Mouse (Mus musculus): ENCODE results near the gene Antxr2. TPM values are rescaled to one million over a fixed set of nuclear protein-coding genes. Genes with fewer than 3 reads are reported as not detected.

The Antxr2 gene
- total and polyA plus RNA-seq, 3 experiments = 4.3 to 5.0 TPM; not detected in 1

DNA sequence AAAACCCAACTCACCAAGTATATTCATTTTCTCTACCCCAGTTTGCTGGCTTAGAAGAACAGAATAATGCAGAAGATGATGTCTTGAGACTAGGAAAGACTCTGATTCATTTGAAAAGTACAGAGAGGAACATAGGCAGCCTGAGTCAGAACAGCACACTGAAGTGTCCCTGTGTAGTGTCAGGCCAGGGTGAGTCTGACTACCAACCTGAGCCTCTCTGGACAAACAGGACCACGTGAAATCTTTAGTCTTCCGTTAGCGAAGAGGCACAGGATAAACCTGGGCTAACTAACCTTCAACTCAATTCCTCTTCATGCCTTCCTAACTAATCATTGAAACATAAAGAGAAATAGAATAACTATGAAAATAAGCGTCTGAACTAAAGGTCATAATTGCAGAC lies 9.3 kb downstream of the Antxr2 start (continued):
- TF ChIP-seq MEF2A (IDR thresholded peaks at IDR 0.05; ENCODE audit: extremely low read depth, insufficient replicate concordance, low read depth, low read length, poor library complexity, severe bottlenecking) (no peak), GATA1 (IDR thresholded peaks at IDR 0.05; ENCODE audit: low read depth, low read length) (no peak), USF2 (IDR thresholded peaks at IDR 0.05; ENCODE audit: borderline replicate concordance in 1 of 2, insufficient read depth in 1 of 2, low read depth in 1 of 2, low read length in 2 of 2) (no peak), USF1 (IDR thresholded peaks at IDR 0.05; ENCODE audit: low read depth, low read length) (no peak)

DNA sequence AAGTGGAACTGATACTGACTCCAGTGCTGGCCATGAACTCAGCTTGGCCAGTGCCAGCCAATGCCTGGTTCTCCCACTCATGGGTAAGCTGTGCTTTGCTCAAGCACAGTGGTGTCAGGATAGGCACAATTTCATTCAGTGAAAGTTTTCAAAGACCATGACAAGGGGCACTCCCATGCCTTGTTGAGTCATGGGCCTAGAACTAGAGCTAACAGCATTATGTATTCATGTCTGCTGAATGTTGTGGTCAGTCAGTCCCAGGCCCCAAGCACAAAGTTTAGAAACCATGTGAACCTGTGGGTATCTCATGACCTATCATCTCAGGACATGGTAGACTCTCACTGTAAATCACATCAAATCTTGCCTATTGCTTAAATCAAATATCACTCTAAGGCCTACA lies 10.2 kb downstream of the Antxr2 start:
- Histone ChIP-seq H3K4me3 (ENCODE audit: control insufficient read depth in 1 of 2, insufficient read depth in 1 of 2, low read depth in 2 of 2, low read length in 2 of 2) (no peak overlapping the region), H3K36me3 (ENCODE audit: control insufficient read depth in 1 of 2, insufficient read depth in 2 of 2, low read length in 2 of 2) (peaks cover 0 to 13% of the 10 kb centered on the region in 2 experiments; a peak in 2 of 4 replicates), H3K4me1 (ENCODE audit: control insufficient read depth in 1 of 2, insufficient read depth in 2 of 2, low read length in 2 of 2) (peaks cover 9 to 10% of the 10 kb centered on the region in 2 experiments), H3K9ac (ENCODE audit: control insufficient read depth, low read depth, low read length, poor library complexity, severe bottlenecking) (no peak overlapping the region), H3K27me3 (ENCODE audit: control insufficient read depth in 1 of 2, insufficient read depth in 2 of 2, low read length in 2 of 2) (no peaks in the 10 kb centered on the region), H3K27ac (ENCODE audit: control insufficient read depth, low read depth, low read length) (no peak overlapping the region), H3K9me3 (replicated peaks; ENCODE audit: insufficient read depth, low read length) (no peaks in the 10 kb centered on the region), H3K79me2 (ENCODE audit: control insufficient read depth, insufficient read depth, low read length, poor library complexity) (no peaks in the 10 kb centered on the region)
- TF ChIP-seq TCF12 (IDR thresholded peaks at IDR 0.05; ENCODE audit: low read depth, low read length) (no peak), ZMIZ1 (IDR thresholded peaks at IDR 0.05; ENCODE audit: low read depth, low read length) (no peak), JUND (IDR thresholded peaks at IDR 0.05; ENCODE audit: low read depth, low read length) (no peak), GATA1 (IDR thresholded peaks at IDR 0.05; ENCODE audit: low read depth, low read length) (no peak), USF2 (IDR thresholded peaks at IDR 0.05; ENCODE audit: borderline replicate concordance in 1 of 2, insufficient read depth in 1 of 2, low read depth in 1 of 2, low read length in 2 of 2) (no peak), POLR2AphosphoS2 (IDR thresholded peaks at IDR 0.05; ENCODE audit: low read length) (no peak), GABPA (IDR thresholded peaks at IDR 0.05; ENCODE audit: low read depth, low read length) (no peak), CHD1 (IDR thresholded peaks at IDR 0.05; ENCODE audit: low read depth, low read length) (no peak)
- DNase-seq (ENCODE audit: low read depth, low spot score) = no peak

DNA sequence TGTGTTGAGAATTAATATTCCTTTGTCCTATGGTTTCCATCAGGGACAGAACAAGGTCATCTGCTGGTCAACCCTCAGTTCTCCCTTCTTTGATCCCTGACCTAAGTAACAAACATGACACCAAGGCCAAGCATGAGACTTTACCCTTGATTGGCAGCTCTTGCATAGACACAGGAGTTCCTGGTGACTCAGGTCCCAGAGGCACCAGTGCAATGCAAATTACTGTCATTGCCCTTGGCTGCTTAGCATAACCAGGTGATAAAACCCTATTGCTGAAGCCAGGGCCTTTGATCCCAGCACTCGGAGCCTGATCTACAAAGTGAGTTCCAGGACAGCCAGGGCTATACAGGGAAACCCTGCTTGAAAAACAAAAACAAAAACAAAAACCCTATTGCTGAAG lies 11.4 kb downstream of the Antxr2 start:
- peaks cover 9 to 10% of the 10 kb centered on the region in 2 experiments for H3K4me1 ChIP-seq (ENCODE audit: control insufficient read depth in 1 of 2, insufficient read depth in 2 of 2, low read length in 2 of 2)
- DNase-seq (ENCODE audit: low read depth, low spot score) = peak; percentile 12
- no peaks in the 10 kb centered on the region for H3K27me3 ChIP-seq (ENCODE audit: control insufficient read depth in 1 of 2, insufficient read depth in 2 of 2, low read length in 2 of 2)
- peaks cover 0 to 13% of the 10 kb centered on the region in 2 experiments; a peak in 3 of 4 replicates for H3K36me3 ChIP-seq (ENCODE audit: control insufficient read depth in 1 of 2, insufficient read depth in 2 of 2, low read length in 2 of 2)
- no peak overlapping the region for H3K27ac ChIP-seq (ENCODE audit: control insufficient read depth, low read depth, low read length)
- H3K9me3 ChIP-seq (replicated peaks; ENCODE audit: insufficient read depth, low read length) = no peaks in the 10 kb centered on the region
- no peak overlapping the region for H3K9ac ChIP-seq (ENCODE audit: control insufficient read depth, low read depth, low read length, poor library complexity, severe bottlenecking)
- H3K79me2 ChIP-seq (ENCODE audit: control insufficient read depth, insufficient read depth, low read length, poor library complexity) = no peaks in the 10 kb centered on the region
- TF ChIP-seq EP300 (IDR thresholded peaks at IDR 0.05; ENCODE audit: low read depth in 1 of 2, low read length in 2 of 2) (no peak), RAD21 (IDR thresholded peaks at IDR 0.05; ENCODE audit: low read depth, low read length) (no peak), BHLHE40 (IDR thresholded peaks at IDR 0.05; ENCODE audit: borderline replicate concordance, low read depth, low read length) (no peak), NELFE (IDR thresholded peaks at IDR 0.05; ENCODE audit: low read depth, low read length) (no peak), CHD2 (IDR thresholded peaks at IDR 0.05; ENCODE audit: low read length) (no peak), ZMIZ1 (IDR thresholded peaks at IDR 0.05; ENCODE audit: low read depth, low read length) (no peak), CHD1 (IDR thresholded peaks at IDR 0.05; ENCODE audit: low read depth, low read length) (no peak), JUND (IDR thresholded peaks at IDR 0.05; ENCODE audit: low read depth, low read length) (no peak), TAL1 (IDR thresholded peaks at IDR 0.05; ENCODE audit: low read length) (no peak), MAX (IDR thresholded peaks at IDR 0.05; ENCODE audit: low read length) (no peak), UBTF (IDR thresholded peaks at IDR 0.05; ENCODE audit: borderline replicate concordance, insufficient read depth, low read depth, low read length) (no peak), GABPA (IDR thresholded peaks at IDR 0.05; ENCODE audit: low read depth, low read length) (no peak), TCF12 (IDR thresholded peaks at IDR 0.05; ENCODE audit: low read depth, low read length) (no peak), ZKSCAN1 (IDR thresholded peaks at IDR 0.05; ENCODE audit: low read depth, low read length) (no peak), MAZ (IDR thresholded peaks at IDR 0.05; ENCODE audit: low read depth, low read length) (no peak), E2F4 (IDR thresholded peaks at IDR 0.05; ENCODE audit: borderline replicate concordance, low read depth, low read length) (no peak), USF1 (IDR thresholded peaks at IDR 0.05; ENCODE audit: low read depth, low read length) (no peak), MAFK (IDR thresholded peaks at IDR 0.05; ENCODE audit: borderline replicate concordance, low read depth, low read length) (no peak), KAT2A (conservative IDR thresholded peaks at IDR 0.05; ENCODE audit: low read depth, low read length) (no peak)
- no peak overlapping the region for H3K4me3 ChIP-seq (ENCODE audit: control insufficient read depth in 1 of 2, insufficient read depth in 1 of 2, low read depth in 2 of 2, low read length in 2 of 2)
